Mouse (Mus musculus): Measurements from ENCODE around the gene Pbld1.

DNA sequence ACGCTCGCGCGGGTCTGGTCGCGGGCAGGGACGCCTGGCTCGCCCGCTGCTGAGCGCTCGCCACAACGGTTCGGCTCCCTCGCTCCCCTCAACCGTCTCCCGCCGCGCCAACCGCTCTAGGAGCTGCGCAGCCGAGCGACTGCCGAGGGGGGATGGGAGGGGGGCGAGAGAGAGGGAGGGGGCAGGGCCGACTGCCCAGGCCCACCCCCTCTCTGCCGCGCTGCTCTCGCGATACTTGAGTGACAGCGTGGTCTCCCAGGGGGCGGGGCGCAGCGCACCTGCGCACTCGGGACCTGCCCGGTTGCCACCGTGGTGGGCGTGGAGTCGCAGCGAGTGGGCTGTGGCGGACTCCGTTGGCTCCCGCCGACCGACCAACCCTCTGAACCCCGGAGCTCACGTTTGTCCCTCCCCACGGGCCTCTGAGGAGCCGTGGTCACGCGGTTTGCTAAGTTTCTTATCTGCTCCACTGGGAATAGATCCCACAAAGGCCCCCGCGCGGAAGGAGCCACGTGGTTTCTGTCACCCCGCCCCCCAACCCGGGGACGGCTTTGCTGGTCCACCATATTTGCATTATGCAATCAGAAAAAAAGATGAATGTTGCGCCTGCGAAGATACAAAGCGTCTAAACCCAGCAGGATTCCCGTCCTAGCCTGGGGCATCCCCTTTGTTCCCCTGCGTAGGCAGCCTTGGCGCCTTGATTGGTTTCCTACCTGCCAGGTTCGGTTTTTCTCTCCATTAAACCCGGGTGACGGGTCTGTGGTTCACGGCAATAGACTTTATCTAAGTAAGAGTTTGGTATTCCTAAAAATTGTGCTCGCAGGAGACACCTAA lies 36.0 kb upstream of the Pbld1 start, which contains the start of the genes Hnrnph3 and Pbld2:
- TF ChIP-seq GABPA (IDR thresholded peaks at IDR 0.05; ENCODE audit: low read depth, low read length): no peak
- no peak for TF ChIP-seq CTCF (IDR thresholded peaks at IDR 0.05 in 2 of 3, conservative IDR thresholded peaks at IDR 0.05 in 1 of 3; ENCODE audit: control insufficient read depth in 1 of 3, insufficient read depth in 1 of 3, low read depth in 2 of 3, low read length in 3 of 3, poor library complexity in 1 of 3, severe bottlenecking in 1 of 3)
